Mouse (Mus musculus): ENCODE data around the gene Sema4d. TPM values are rescaled to one million over a fixed set of nuclear protein-coding genes. Genes with fewer than 3 reads are reported as not detected.

The Sema4d gene
- polyA plus RNA-seq, 1 experiment from 2014 or later: 3.9 TPM

DNA sequence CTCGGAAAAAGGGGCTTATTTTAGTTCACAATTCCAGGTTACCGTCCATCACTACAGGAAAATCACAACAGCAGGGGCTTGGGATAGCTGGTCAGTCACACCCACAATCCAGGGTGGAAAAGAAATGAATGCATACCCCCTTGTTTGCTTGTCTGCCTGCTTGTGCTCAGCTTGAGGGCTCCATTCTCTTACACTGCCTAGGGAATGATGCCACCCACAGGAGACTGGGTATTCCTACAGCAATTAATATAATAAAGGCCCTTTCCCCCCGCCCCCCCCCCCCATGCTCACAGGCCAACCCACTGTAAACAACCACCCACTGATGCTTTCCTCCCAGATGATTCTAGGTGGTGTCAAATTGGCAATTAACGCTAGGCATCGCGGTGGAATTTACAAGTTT lies 38.9 kb upstream of the Sema4d start:
- TF ChIP-seq CTCF (IDR thresholded peaks at IDR 0.05; ENCODE audit: low read depth) (peak; percentile 24; the same call in 1 of the 2 replicates), EP300 (IDR thresholded peaks at IDR 0.05; ENCODE audit: low read depth) (no peak)
- no peak for DNase-seq
- no peaks in the 10 kb centered on the region for H3K36me3 ChIP-seq (replicated peaks; ENCODE audit: insufficient read depth, low read length)
- H3K9me3 ChIP-seq (ENCODE audit: low read length): no peaks in the 10 kb centered on the region
- H3K4me3 ChIP-seq (ENCODE audit: low read depth, low read length): no peak overlapping the region
- H3K27me3 ChIP-seq (ENCODE audit: insufficient read depth, low read length): no peaks in the 10 kb centered on the region
- H3K4me2 ChIP-seq (ENCODE audit: low read depth, low read length): no peak overlapping the region
- no peak overlapping the region for H3K9ac ChIP-seq (replicated peaks)
- H3K4me1 ChIP-seq (ENCODE audit: insufficient read depth): peaks cover 24% of the 10 kb centered on the region
- no peak for ATAC-seq
- H3K27ac ChIP-seq (ENCODE audit: low read depth): no peak overlapping the region
- 89% methylated on average over 6 of the region's 6 CpGs for WGBS (ENCODE audit: insufficient replicate concordance)

- no peak overlapping the region for H3K9ac ChIP-seq (replicated peaks)
- no peak overlapping the region for H3K27ac ChIP-seq (ENCODE audit: low read depth)
- H3K9me3 ChIP-seq (ENCODE audit: low read length): no peaks in the 10 kb centered on the region
- DNase-seq (peak; percentile 58), ATAC-seq (no peak)
- H3K4me2 ChIP-seq (ENCODE audit: low read depth, low read length): no peak overlapping the region
- H3K27me3 ChIP-seq (ENCODE audit: insufficient read depth, low read length): no peaks in the 10 kb centered on the region
- WGBS (ENCODE audit: insufficient replicate concordance): 34% methylated on average over 10 of the region's 10 CpGs
- no peak overlapping the region for H3K4me3 ChIP-seq (ENCODE audit: low read depth, low read length)
- peak; percentile 85 for TF ChIP-seq CTCF (IDR thresholded peaks at IDR 0.05; ENCODE audit: low read depth)
- no peak for TF ChIP-seq EP300 (IDR thresholded peaks at IDR 0.05; ENCODE audit: low read depth)
- no peaks in the 10 kb centered on the region for H3K36me3 ChIP-seq (replicated peaks; ENCODE audit: insufficient read depth, low read length)
- peaks cover 15% of the 10 kb centered on the region for H3K4me1 ChIP-seq (ENCODE audit: insufficient read depth)
Observed at GRCm38 (mm10) chr13:51830744-51831450, 37.4 kb upstream of the Sema4d start.

DNA sequence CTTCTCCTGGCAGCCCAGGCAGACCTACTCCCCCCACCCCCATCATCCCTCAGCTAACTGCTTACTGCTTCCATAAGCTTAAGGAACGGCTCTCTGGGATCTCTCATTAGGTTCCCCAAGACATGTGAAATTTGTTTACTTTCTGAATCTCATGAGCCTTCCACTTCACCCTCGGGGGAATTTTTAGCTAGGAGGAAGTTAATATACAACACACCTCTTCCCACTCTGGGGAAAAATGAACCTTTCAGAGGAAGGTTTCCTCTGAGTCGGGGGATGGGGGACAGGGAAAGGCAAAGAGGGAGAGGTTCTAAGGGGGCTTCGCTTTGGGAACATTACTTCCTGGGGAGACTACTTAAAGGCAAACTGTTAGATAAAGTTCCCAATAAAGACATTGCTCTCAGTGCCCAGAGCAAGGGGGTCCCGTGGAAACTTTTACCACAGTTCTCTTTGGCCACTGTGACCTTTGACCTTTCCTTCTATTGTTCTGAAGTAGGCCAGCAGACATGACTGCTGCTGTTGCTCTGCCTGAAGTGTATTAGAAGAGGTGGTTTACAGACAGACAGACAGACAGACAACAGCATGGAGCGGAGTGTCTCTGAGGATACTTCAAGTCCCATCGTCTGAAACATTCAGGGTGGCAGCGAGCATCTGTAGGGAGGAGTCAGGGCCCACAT lies 30.4 kb upstream of the Sema4d start:
- peaks cover 8% of the 10 kb centered on the region for H3K4me1 ChIP-seq (ENCODE audit: insufficient read depth)
- H3K4me2 ChIP-seq (ENCODE audit: low read depth, low read length): no peak overlapping the region
- WGBS (ENCODE audit: insufficient replicate concordance): 48% methylated on average over 8 of the region's 8 CpGs
- DNase-seq (no peak), ATAC-seq (no peak)
- no peak overlapping the region for H3K4me3 ChIP-seq (ENCODE audit: low read depth, low read length)
- TF ChIP-seq EP300 (IDR thresholded peaks at IDR 0.05; ENCODE audit: low read depth): no peak
- no peak for TF ChIP-seq CTCF (IDR thresholded peaks at IDR 0.05; ENCODE audit: low read depth)
- H3K9ac ChIP-seq (replicated peaks): no peak overlapping the region
- H3K27ac ChIP-seq (ENCODE audit: low read depth): no peak overlapping the region
- no peaks in the 10 kb centered on the region for H3K36me3 ChIP-seq (replicated peaks; ENCODE audit: insufficient read depth, low read length)
- H3K27me3 ChIP-seq (ENCODE audit: insufficient read depth, low read length): no peaks in the 10 kb centered on the region
- H3K9me3 ChIP-seq (ENCODE audit: low read length): no peaks in the 10 kb centered on the region

DNA sequence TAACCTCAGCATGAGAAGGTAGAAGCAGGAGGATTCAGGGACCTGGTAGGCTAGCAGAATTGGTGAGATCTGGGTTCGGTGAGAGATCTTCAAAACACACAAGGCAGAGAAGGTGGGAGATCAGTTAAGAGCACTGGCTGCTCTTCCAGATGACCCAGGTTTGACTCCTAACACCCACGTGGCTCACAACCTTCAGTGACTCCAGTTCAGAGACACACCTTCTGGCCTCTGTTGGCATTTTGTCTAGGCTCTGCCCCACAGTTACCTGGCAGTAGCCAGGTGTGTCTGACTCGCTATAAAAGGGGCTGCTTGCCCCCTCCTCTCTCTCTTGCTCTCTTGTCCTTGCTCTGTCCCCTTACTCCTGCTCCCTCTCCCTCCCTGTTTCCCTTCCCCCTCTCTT lies 28.4 kb upstream of the Sema4d start:
- 45% methylated on average over 3 of the region's 3 CpGs for WGBS (ENCODE audit: insufficient replicate concordance)
- no peak for ATAC-seq

GRCm38 (mm10) chr13:51819351-51819750 lies 25.8 kb upstream of the Sema4d start:
- Histone ChIP-seq H3K4me2 (ENCODE audit: low read depth, low read length) (no peak overlapping the region), H3K4me1 (ENCODE audit: insufficient read depth) (peaks cover 8% of the 10 kb centered on the region), H3K4me3 (ENCODE audit: low read depth, low read length) (no peak overlapping the region), H3K27ac (ENCODE audit: low read depth) (no peak overlapping the region), H3K36me3 (replicated peaks; ENCODE audit: insufficient read depth, low read length) (no peaks in the 10 kb centered on the region), H3K9ac (replicated peaks) (no peak overlapping the region), H3K9me3 (ENCODE audit: low read length) (no peaks in the 10 kb centered on the region), H3K27me3 (ENCODE audit: insufficient read depth, low read length) (no peaks in the 10 kb centered on the region)
- ATAC-seq: no peak
- 81% methylated on average over 6 of the region's 6 CpGs for WGBS (ENCODE audit: insufficient replicate concordance)
- TF ChIP-seq CTCF (IDR thresholded peaks at IDR 0.05; ENCODE audit: low read depth): no peak
- no peak for TF ChIP-seq EP300 (IDR thresholded peaks at IDR 0.05; ENCODE audit: low read depth)
- DNase-seq: no peak

More for the DNA sequence above, 28.4 kb upstream of the Sema4d start:
- Histone ChIP-seq H3K4me2 (ENCODE audit: low read depth, low read length) (no peak overlapping the region), H3K4me3 (ENCODE audit: low read depth, low read length) (no peak overlapping the region), H3K36me3 (replicated peaks; ENCODE audit: insufficient read depth, low read length) (no peaks in the 10 kb centered on the region), H3K27ac (ENCODE audit: low read depth) (no peak overlapping the region), H3K27me3 (ENCODE audit: insufficient read depth, low read length) (no peaks in the 10 kb centered on the region), H3K9me3 (ENCODE audit: low read length) (no peaks in the 10 kb centered on the region), H3K4me1 (ENCODE audit: insufficient read depth) (peaks cover 8% of the 10 kb centered on the region), H3K9ac (replicated peaks) (no peak overlapping the region)
- DNase-seq: no peak
- TF ChIP-seq EP300 (IDR thresholded peaks at IDR 0.05; ENCODE audit: low read depth): no peak
- TF ChIP-seq CTCF (IDR thresholded peaks at IDR 0.05; ENCODE audit: low read depth): no peak

- ATAC-seq (no peak), DNase-seq (no peak)
- Histone ChIP-seq H3K4me1 (ENCODE audit: insufficient read depth) (peaks cover 4% of the 10 kb centered on the region), H3K9ac (replicated peaks) (no peak overlapping the region), H3K4me3 (ENCODE audit: low read depth, low read length) (no peak overlapping the region), H3K4me2 (ENCODE audit: low read depth, low read length) (no peak overlapping the region), H3K27ac (ENCODE audit: low read depth) (no peak overlapping the region), H3K9me3 (ENCODE audit: low read length) (no peaks in the 10 kb centered on the region), H3K27me3 (ENCODE audit: insufficient read depth, low read length) (no peaks in the 10 kb centered on the region), H3K36me3 (replicated peaks; ENCODE audit: insufficient read depth, low read length) (no peaks in the 10 kb centered on the region)
- TF ChIP-seq EP300 (IDR thresholded peaks at IDR 0.05; ENCODE audit: low read depth) (no peak), CTCF (IDR thresholded peaks at IDR 0.05; ENCODE audit: low read depth) (no peak)
- 73% methylated on average over 3 of the region's 3 CpGs for WGBS (ENCODE audit: insufficient replicate concordance)
Observed at GRCm38 (mm10) chr13:51818944-51819326, 25.4 kb upstream of the Sema4d start.

Data from liver, postnatal 0 days (tissue).